Mouse (Mus musculus) lung, adult 2 months (tissue): ENCODE measurements around the gene Ranbp2. TPM values are rescaled to one million over a fixed set of nuclear protein-coding genes. Genes with fewer than 3 reads are reported as not detected.
A peak's percentile ranks its signal among the peaks of the same experiment; 100 is the strongest.

ENCODE experiments used
- DNase-seq: peaks from one replicate; pipeline ENCODE4 v3.0.0; 2022
- H3K4me1 ChIP-seq: fragments of 200-500 bp; 2 replicates; pipeline ENCODE4 v1.6.1; 2011; ENCODE audit warnings: low read length; ENCODE audit not compliant: control insufficient read depth, insufficient read depth
- H3K4me3 ChIP-seq: fragments of 200-500 bp; replicated peaks from 2 replicates; pipeline ENCODE3; 2011; ENCODE audit warnings: low read depth, mild to moderate bottlenecking, control low read depth, low read length; ENCODE audit errors: extremely low read depth
- CTCF ChIP-seq: fragments of 200-500 bp; IDR thresholded peaks from 2 replicates; pipeline ENCODE4 v1.5.1; 2011; ENCODE audit warnings: mild to moderate bottlenecking, low read length, control low read depth; ENCODE audit not compliant: insufficient read depth
- POLR2A ChIP-seq: fragments of 200-500 bp; IDR thresholded peaks from 2 replicates; pipeline ENCODE4 v1.6.1; 2011; ENCODE audit warnings: low read depth, mild to moderate bottlenecking, control low read depth, low read length, borderline replicate concordance; ENCODE audit errors: extremely low read depth
- WGBS: fragments of 180-500 bp; shearing (Covaris S2); methylation state at CpG from one replicate; pipeline ENCODE4 v1.1.7; 2018; 5-methylcytosine and 5-hydroxymethylcytosine counted together
- polyA plus RNA-seq: library from polyadenylated mRNA; depleted of rRNA; stranded (reverse); fragments of >200 nt; gene quantifications from 2 replicates; pipeline ENCODE4 v1.2.3, GENCODE M21; 2012; rRNA removed

The Ranbp2 gene
- 3.1 and 4.8 TPM in 2 replicates for polyA plus RNA-seq

- H3K4me3 ChIP-seq, result peak within 1 kb of the TSS; percentile 99
- TF ChIP-seq POLR2A (peak; percentile 94), CTCF (no peak)
- peak; percentile 97 for DNase-seq
- peaks cover 4% of the 10 kb centered on the region for H3K4me1 ChIP-seq
- WGBS, result under 1% methylated on average over 86 of the region's 91 CpGs
These were observed at the start of gene Ranbp2 for GRCm38 (mm10) chr10:58446384-58447279. Gene Ranbp2, plus strand, starts transcription at chr10:58446920.

GRCm38 (mm10) chr10:58398941-58399340, 47.8 kb upstream of the Ranbp2 start:
- Histone ChIP-seq H3K4me1 (peaks cover 30% of the 10 kb centered on the region), H3K4me3 (no peak overlapping the region)
- DNase-seq, result no peak
- 68% methylated on average over 8 of the region's 8 CpGs for WGBS
- TF ChIP-seq POLR2A, result no peak
- no peak for TF ChIP-seq CTCF

- Histone ChIP-seq H3K4me1 (peaks cover 20% of the 10 kb centered on the region), H3K4me3 (no peak overlapping the region)
- TF ChIP-seq POLR2A (no peak), CTCF (no peak)
- 54% methylated on average over 3 of the region's 3 CpGs for WGBS
- no peak for DNase-seq
These were observed 44.9 kb upstream of the Ranbp2 start for GRCm38 (mm10) chr10:58401838-58402237.

GRCm38 (mm10) chr10:58404639-58405038, 42.1 kb upstream of the Ranbp2 start:
- WGBS, result 72% methylated on average over 6 of the region's 6 CpGs
- DNase-seq, result no peak
- Histone ChIP-seq H3K4me1 (peaks cover 9% of the 10 kb centered on the region), H3K4me3 (no peak overlapping the region)
- TF ChIP-seq CTCF (no peak), POLR2A (no peak)

- 34% methylated on average over 4 of the region's 4 CpGs for WGBS
- TF ChIP-seq CTCF (no peak), POLR2A (no peak)
- Histone ChIP-seq H3K4me1 (peaks cover 9% of the 10 kb centered on the region), H3K4me3 (no peak overlapping the region)
- DNase-seq, result no peak
These were observed 41.3 kb upstream of the Ranbp2 start for GRCm38 (mm10) chr10:58405285-58405948.

GRCm38 (mm10) chr10:58405949-58406305, 40.8 kb upstream of the Ranbp2 start:
- H3K4me1 ChIP-seq, result peaks cover 9% of the 10 kb centered on the region
- no peak for DNase-seq
- no peak for TF ChIP-seq POLR2A
- 0 out of 2 replicates have a peak, but pooled peaks have one; percentile 19 for TF ChIP-seq CTCF
- H3K4me3 ChIP-seq, result no peak overlapping the region
- 43% methylated on average over 2 of the region's 2 CpGs for WGBS

GRCm38 (mm10) chr10:58412331-58412730, 34.4 kb upstream of the Ranbp2 start:
- 88% methylated on average over 4 of the region's 4 CpGs for WGBS
- TF ChIP-seq CTCF (no peak), POLR2A (no peak)
- DNase-seq, result no peak
- Histone ChIP-seq H3K4me1 (no peaks in the 10 kb centered on the region), H3K4me3 (no peak overlapping the region)

GRCm38 (mm10) chr10:58412852-58413251, 33.9 kb upstream of the Ranbp2 start:
- DNase-seq, result no peak
- no peaks in the 10 kb centered on the region for H3K4me1 ChIP-seq
- TF ChIP-seq POLR2A (no peak), CTCF (no peak)
- no peak overlapping the region for H3K4me3 ChIP-seq

- no peak for TF ChIP-seq POLR2A
- no peak for TF ChIP-seq CTCF
- no peak for DNase-seq
- Histone ChIP-seq H3K4me3 (no peak overlapping the region), H3K4me1 (no peaks in the 10 kb centered on the region)
- WGBS, result 28% methylated on average over 3 of the region's 3 CpGs
These were observed 30.0 kb upstream of the Ranbp2 start for GRCm38 (mm10) chr10:58416702-58417101.

GRCm38 (mm10) chr10:58418290-58418971, 28.3 kb upstream of the Ranbp2 start:
- WGBS, result 78% methylated on average over 10 of the region's 10 CpGs
- no peak for DNase-seq
- no peak overlapping the region for H3K4me3 ChIP-seq
- TF ChIP-seq CTCF (no peak), POLR2A (no peak)
- no peaks in the 10 kb centered on the region for H3K4me1 ChIP-seq
